Mouse (Mus musculus) midbrain, postnatal 0 days (tissue): Measurements from ENCODE around the gene Gpm6b. TPM values are rescaled to one million over a fixed set of nuclear protein-coding genes. Genes with fewer than 3 reads are reported as not detected.
A peak's percentile ranks its signal among the peaks of the same experiment; 100 is the strongest.

Experiments
- ATAC-seq: fragments of 200-750 bp; cut with Nextera tagmentation; 2 replicates; pipeline ENCODE4 v1.8.0; 2017; ENCODE audit warnings: moderate number of reproducible peaks, mild to moderate bottlenecking, moderate TSS enrichment, moderate library complexity; ENCODE audit not compliant: low FRiP score
- DNase-seq: peaks from one replicate; pipeline ENCODE4 v3.0.0-alpha.2; 2015; ENCODE audit warnings: low spot score
- H3K27ac ChIP-seq: fragments of 300-500 bp; sonication (generic); 2 replicates; pipeline ENCODE4 v1.5.1; 2014; ENCODE audit warnings: low read depth, mild to moderate bottlenecking, low read length, mixed read lengths
- H3K27me3 ChIP-seq: fragments of 300-500 bp; sonication (generic); 2 replicates; pipeline ENCODE4 v1.6.1; 2014; ENCODE audit warnings: low read length, control low read depth, mixed read lengths; ENCODE audit not compliant: insufficient read depth
- H3K36me3 ChIP-seq: fragments of 300-500 bp; sonication (generic); 2 replicates; pipeline ENCODE4 v1.6.1; 2014; ENCODE audit warnings: low read length, control low read depth, mixed read lengths; ENCODE audit not compliant: insufficient read depth
- H3K4me1 ChIP-seq: fragments of 300-500 bp; sonication (generic); 2 replicates; pipeline ENCODE4 v1.6.1; 2014; ENCODE audit warnings: mild to moderate bottlenecking, control low read depth, antibody characterized with exemption, low read length, mixed read lengths; ENCODE audit not compliant: insufficient read depth
- H3K4me2 ChIP-seq: fragments of 300-500 bp; sonication (generic); 2 replicates; pipeline ENCODE4 v1.6.1; 2014; ENCODE audit warnings: low read depth, mild to moderate bottlenecking, low read length, mixed read lengths; ENCODE audit not compliant: poor library complexity, severe bottlenecking
- H3K4me3 ChIP-seq: fragments of 300-500 bp; sonication (generic); 2 replicates; pipeline ENCODE4 v1.5.1; 2014; ENCODE audit warnings: low read depth, mild to moderate bottlenecking, low read length, moderate library complexity
- H3K9ac ChIP-seq: fragments of 300-500 bp; sonication (generic); replicated peaks from 2 replicates; pipeline ENCODE4 v1.6.1; 2014; ENCODE audit warnings: mild to moderate bottlenecking, low read length, moderate library complexity, mixed read lengths; ENCODE audit not compliant: poor library complexity, severe bottlenecking
- H3K9me3 ChIP-seq: fragments of 300-500 bp; sonication (generic); 2 replicates; pipeline ENCODE4 v1.6.1; 2016; ENCODE audit warnings: low read length, control low read depth
- CTCF ChIP-seq: IDR thresholded peaks from 2 replicates; pipeline ENCODE4 v1.5.1; 2016; ENCODE audit warnings: antibody characterized with exemption, mild to moderate bottlenecking
- WGBS: fragments of 180-500 bp; shearing (Covaris S2); extraction: QIAGEN DNeasy Blood & Tissue Kit; methylation state at CpG from one replicate; pipeline ENCODE4 v1.1.7; 2014; 5-methylcytosine and 5-hydroxymethylcytosine counted together
- polyA plus RNA-seq: library from polyadenylated mRNA; unstranded; fragments of >200 nt; fragmentation: Nextera tagmentation; extraction: Ambion mirVana; gene quantifications from 2 replicates; pipeline ENCODE4 v1.2.1, GENCODE M21; 2015
- total RNA-seq: library from RNA; depleted of rRNA; stranded (reverse); fragments of >200 nt; gene quantifications from 2 replicates; pipeline ENCODE4 v1.2.3, GENCODE M21; 2014

Gene Gpm6b
- total and polyA plus RNA-seq, 2 experiments from 2014 or later: 280 to 322 TPM

DNA sequence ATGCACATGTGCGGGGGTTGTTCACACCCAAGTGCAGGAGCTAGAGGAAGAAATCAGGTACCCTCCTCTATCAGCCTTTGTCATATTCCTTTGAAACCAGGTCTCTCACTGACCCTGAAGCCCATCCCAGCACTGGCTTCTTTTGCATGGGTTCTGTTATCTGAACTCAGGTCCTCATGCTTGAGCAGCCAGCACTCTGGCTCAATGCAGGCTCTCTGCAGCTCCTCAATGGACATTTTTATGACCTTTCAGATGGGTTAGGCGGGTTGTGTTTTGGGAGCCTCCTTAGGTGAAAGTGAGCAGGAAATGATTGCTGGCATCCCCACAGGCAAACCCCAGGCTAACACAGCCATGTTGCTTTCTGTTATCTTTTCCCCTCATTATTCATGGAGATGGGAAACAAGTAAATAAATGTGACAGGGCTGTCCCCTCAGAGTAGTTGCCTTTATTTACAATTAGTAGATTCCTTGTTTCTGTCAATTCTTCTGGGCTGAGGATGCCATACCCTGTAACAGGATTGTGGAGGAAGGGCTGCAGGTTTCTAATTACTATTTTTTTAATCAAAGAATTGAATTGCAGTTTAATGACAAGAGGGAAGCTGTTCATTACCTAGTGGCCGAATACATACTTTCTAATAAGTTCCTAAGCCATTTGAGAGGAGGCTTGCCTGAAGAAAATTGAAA, 89.6 kb downstream of the Gpm6b start:
- no peak overlapping the region for H3K9ac ChIP-seq
- no peaks in the 10 kb centered on the region; the same call in 1 of the 2 replicates for H3K4me1 ChIP-seq
- TF ChIP-seq CTCF: no peak
- H3K27ac ChIP-seq: peak overlapping the region; percentile 63; the same call in 1 of the 2 replicates
- H3K36me3 ChIP-seq: no peaks in the 10 kb centered on the region
- H3K9me3 ChIP-seq: no peaks in the 10 kb centered on the region
- WGBS: 39% methylated on average over 3 of the region's 3 CpGs
- H3K27me3 ChIP-seq: no peaks in the 10 kb centered on the region
- H3K4me2 ChIP-seq: no peak overlapping the region
- H3K4me3 ChIP-seq: no peak overlapping the region
- no peak for DNase-seq
- ATAC-seq: no peak

DNA sequence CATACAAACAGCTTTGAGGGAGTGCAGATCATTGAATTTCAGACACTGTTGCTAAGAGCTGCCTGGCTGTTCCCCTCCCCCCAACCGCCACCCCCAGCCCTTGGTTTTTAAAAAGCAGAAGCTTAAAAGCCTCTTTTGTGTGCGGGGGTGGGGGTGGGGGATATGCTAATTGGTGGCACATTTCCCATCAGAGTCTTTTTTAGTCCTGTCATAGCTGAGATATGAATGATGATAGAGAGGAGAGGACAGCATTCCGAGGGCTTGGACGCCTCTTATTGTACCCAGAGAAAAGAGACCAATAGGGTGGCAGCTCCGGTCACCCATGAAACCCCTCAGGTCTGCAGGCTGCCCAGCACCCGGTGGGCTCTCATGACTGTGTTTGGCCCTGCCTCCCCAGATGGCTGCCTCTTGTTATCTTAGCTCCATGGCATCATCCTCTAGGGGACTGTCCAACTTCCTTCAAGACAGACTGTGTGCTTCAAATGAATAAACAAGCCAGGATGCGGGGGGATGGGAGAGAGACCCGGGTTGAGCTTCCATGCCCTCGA, 90.3 kb downstream of the Gpm6b start:
- Histone ChIP-seq H3K9me3 (no peaks in the 10 kb centered on the region), H3K4me2 (no peak overlapping the region), H3K4me3 (no peak overlapping the region), H3K27ac (peak overlapping the region; percentile 59), H3K9ac (no peak overlapping the region), H3K27me3 (no peaks in the 10 kb centered on the region), H3K4me1 (no peaks in the 10 kb centered on the region; the same call in 1 of the 2 replicates), H3K36me3 (no peaks in the 10 kb centered on the region)
- DNase-seq (peak; percentile 84), ATAC-seq (peak; percentile 84)
- TF ChIP-seq CTCF: 0 out of 2 replicates have a peak, but pooled peaks have one; percentile 5
- WGBS: 17% methylated on average over 9 of the region's 9 CpGs

- H3K4me2 ChIP-seq: no peak overlapping the region
- H3K27ac ChIP-seq: no peak overlapping the region
- H3K9ac ChIP-seq: no peak overlapping the region
- no peaks in the 10 kb centered on the region for H3K4me1 ChIP-seq
- H3K4me3 ChIP-seq: no peak overlapping the region
- DNase-seq (no peak), ATAC-seq (no peak)
- WGBS: 84% methylated on average over 6 of the region's 6 CpGs
- TF ChIP-seq CTCF: no peak
- no peaks in the 10 kb centered on the region for H3K36me3 ChIP-seq
- no peaks in the 10 kb centered on the region; the same call in 1 of the 2 replicates for H3K27me3 ChIP-seq
- no peaks in the 10 kb centered on the region for H3K9me3 ChIP-seq
These were observed 95.9 kb downstream of the Gpm6b start for GRCm38 (mm10) chrX:166334516-166335136.

GRCm38 (mm10) chrX:166338353-166338752, 99.6 kb downstream of the Gpm6b start:
- Histone ChIP-seq H3K4me3 (no peak overlapping the region), H3K9me3 (no peaks in the 10 kb centered on the region), H3K36me3 (no peaks in the 10 kb centered on the region), H3K4me2 (no peak overlapping the region), H3K9ac (no peak overlapping the region), H3K4me1 (no peaks in the 10 kb centered on the region), H3K27ac (no peak overlapping the region), H3K27me3 (no peaks in the 10 kb centered on the region; the same call in 1 of the 2 replicates)
- 94% methylated on average over 4 of the region's 5 CpGs for WGBS
- no peak for ATAC-seq
- DNase-seq: no peak
- TF ChIP-seq CTCF: no peak

GRCm38 (mm10) chrX:166338784-166339520, 100.2 kb downstream of the Gpm6b start:
- no peak for TF ChIP-seq CTCF
- DNase-seq (no peak), ATAC-seq (no peak)
- Histone ChIP-seq H3K9me3 (no peaks in the 10 kb centered on the region), H3K27me3 (no peaks in the 10 kb centered on the region; the same call in 1 of the 2 replicates), H3K4me3 (no peak overlapping the region), H3K4me2 (no peak overlapping the region), H3K27ac (no peak overlapping the region), H3K4me1 (no peaks in the 10 kb centered on the region), H3K9ac (no peak overlapping the region), H3K36me3 (no peaks in the 10 kb centered on the region)
- 92% methylated on average over 9 of the region's 9 CpGs for WGBS
